Mouse (Mus musculus) erythroblast, embryonic 14.5 days (primary cell): ENCODE measurements around the gene Sln.

ENCODE experiments used
- GATA1 ChIP-seq: IDR thresholded peaks from 2 replicates; pipeline ENCODE4 v1.6.1; 2012; ENCODE audit warnings: low read length, inconsistent platforms, mixed read lengths
- TAL1 ChIP-seq: IDR thresholded peaks from 3 replicates; pipeline ENCODE4 v1.6.1; 2012; ENCODE audit warnings: low read length, inconsistent platforms, mixed read lengths

GRCm38 (mm10) chr9:53883588-53884280, 33.8 kb downstream of the Sln start:
- TF ChIP-seq GATA1 (no peak), TAL1 (no peak)
